Mouse (Mus musculus) large intestine, adult 2 months (tissue): ENCODE measurements around the gene Gm8926. TPM values are rescaled to one million over a fixed set of nuclear protein-coding genes. Genes with fewer than 3 reads are reported as not detected.
"Not testable (repeated sequence)": the region's sequence is repeated elsewhere in the genome, so short reads cannot be mapped to it uniquely, and the experiment has no call there.

Experiments
- DNase-seq: peaks from one replicate; pipeline ENCODE4 v3.0.0-alpha.2; 2012; ENCODE audit warnings: low read depth, low spot score
- WGBS: fragments of 180-500 bp; shearing (Covaris S2); methylation state at CpG from one replicate; pipeline ENCODE4 v1.1.7; 2018; 5-methylcytosine and 5-hydroxymethylcytosine counted together
- polyA plus RNA-seq: library from polyadenylated mRNA; depleted of rRNA; stranded (reverse); fragments of >200 nt; gene quantifications from 2 replicates; pipeline ENCODE4 v1.2.3, GENCODE M21; 2012; rRNA removed

Gene Gm8926
- 0.27 TPM in 1 of 2 replicates, not detected in the other for polyA plus RNA-seq

DNA sequence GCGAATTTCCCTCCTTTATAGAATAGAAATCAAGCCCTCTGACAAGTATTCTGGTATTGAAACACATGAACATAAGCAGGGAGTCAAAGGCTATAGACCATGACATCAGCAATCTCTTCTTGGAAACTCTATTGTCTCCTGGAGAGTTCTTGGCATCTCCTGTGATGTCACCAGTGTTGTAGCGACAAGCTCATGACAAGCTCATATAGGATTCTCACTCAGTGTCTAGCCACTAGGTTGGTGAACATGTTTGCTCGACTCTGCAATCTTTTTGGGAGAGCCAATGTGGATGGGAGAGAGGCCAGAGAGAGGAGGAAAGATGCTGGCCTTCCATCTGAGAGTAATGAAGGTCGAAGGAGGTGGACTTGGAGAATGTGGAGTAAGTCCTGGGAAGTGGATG, at the start of gene Gm8926:
Gene Gm8926 (plus strand): TSS at position 301 of the 400 bp plus-strand sequence.
- WGBS, result 46% methylated on average over 1 of the region's 4 CpGs
- not testable (repeated sequence) for DNase-seq

Other genes starting within 250 kb of the Gm8926 start
- gene Gm6460, start 175.6 kb upstream of the Gm8926 start, polyA plus RNA-seq, result not detected in 2 replicates
- 0.41 TPM in 1 of 2 replicates, not detected in the other for gene Gm8922, start 88.6 kb upstream of the Gm8926 start, polyA plus RNA-seq
- gene Gm6465, start 75.0 kb downstream of the Gm8926 start, polyA plus RNA-seq, result not detected in 2 replicates
- gene 4933402N22Rik, start 147.5 kb downstream of the Gm8926 start, polyA plus RNA-seq, result not detected in 2 replicates